Mouse (Mus musculus) C2C12 (cell line): ENCODE results near the gene 1110004F10Rik. TPM values are rescaled to one million over a fixed set of nuclear protein-coding genes. Genes with fewer than 3 reads are reported as not detected.

Experiments used
- H3K27me3 ChIP-seq: one replicate; pipeline ENCODE4 v1.6.1; 2011; ENCODE audit not compliant: control insufficient read depth, insufficient read depth, insufficient read length
- H3K36me3 ChIP-seq: one replicate; pipeline ENCODE4 v1.6.1; 2011; ENCODE audit not compliant: control insufficient read depth, insufficient read depth
- H3K4me3 ChIP-seq: one replicate; pipeline ENCODE4 v1.5.1; 2011; ENCODE audit warnings: mild to moderate bottlenecking, control low read depth; ENCODE audit not compliant: poor library complexity, insufficient read depth, severe bottlenecking
- H3K79me2 ChIP-seq: one replicate; pipeline ENCODE4 v1.6.1; 2011; ENCODE audit not compliant: control insufficient read depth, insufficient read depth
- H3K79me3 ChIP-seq: one replicate; pipeline ENCODE4 v1.6.1; 2011; ENCODE audit warnings: low read depth, control low read depth
- H3ac ChIP-seq: one replicate; pipeline ENCODE3; 2011; ENCODE audit warnings: low read depth; ENCODE audit not compliant: control insufficient read depth, insufficient read length
- CEBPB ChIP-seq: IDR thresholded peaks from one replicate; pipeline ENCODE4 v1.6.1; 2011; ENCODE audit warnings: low read depth, mild to moderate bottlenecking, control low read depth, moderate library complexity
- CTCF ChIP-seq: IDR thresholded peaks from one replicate; pipeline ENCODE4 v1.5.1; 2011; ENCODE audit not compliant: control insufficient read depth, insufficient read depth, insufficient read length
- FOSL1 ChIP-seq: IDR thresholded peaks from one replicate; pipeline ENCODE4 v1.8.0; 2011; ENCODE audit warnings: mild to moderate bottlenecking, low read length; ENCODE audit not compliant: poor library complexity, insufficient read depth, severe bottlenecking
- MAX ChIP-seq: IDR thresholded peaks from one replicate; pipeline ENCODE4 v1.6.1; 2011; ENCODE audit warnings: mild to moderate bottlenecking, control low read depth
- MYOD1 ChIP-seq: IDR thresholded peaks from one replicate; pipeline ENCODE4 v1.6.1; 2011; ENCODE audit warnings: low read depth; ENCODE audit not compliant: control insufficient read depth, insufficient read length
- MYOG ChIP-seq: IDR thresholded peaks from one replicate; pipeline ENCODE4 v1.6.1; 2011; ENCODE audit not compliant: control insufficient read depth, insufficient read length; ENCODE audit errors: extremely low read depth
- USF1 ChIP-seq: IDR thresholded peaks from one replicate; pipeline ENCODE4 v1.6.1; 2011; ENCODE audit warnings: low read depth, mild to moderate bottlenecking, control low read depth, moderate library complexity
- polyA plus RNA-seq: library from polyadenylated mRNA; unstranded; fragments of >200 nt; fragmentation: generic; extraction: Trizol; gene quantifications from one replicate; pipeline ENCODE4 v1.2.1, GENCODE M21; 2012; ENCODE audit warnings: missing spikeins

1110004F10Rik gene
- polyA plus RNA-seq, 1 experiment = 97.2 TPM

DNA sequence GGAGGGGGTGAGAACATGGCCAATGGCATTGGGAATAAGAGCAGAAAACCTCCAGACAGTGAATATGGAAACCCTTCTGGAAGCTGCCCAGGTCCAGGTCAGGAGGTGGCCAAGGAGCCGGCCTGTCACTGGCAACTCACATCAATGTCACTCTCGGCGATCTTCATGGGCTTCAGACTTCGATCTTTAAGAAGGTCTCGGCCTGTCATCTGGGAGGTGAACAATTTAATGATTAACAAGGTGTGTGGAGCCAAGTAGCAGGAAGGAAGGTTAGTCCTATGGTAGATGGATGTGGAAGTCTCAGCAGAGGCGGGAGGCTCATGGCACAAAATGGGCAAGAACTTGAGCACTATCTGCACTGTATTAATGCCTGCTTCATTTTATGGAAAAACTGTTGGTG is 105.8 kb downstream of the 1110004F10Rik start:
- Histone ChIP-seq H3K36me3 (no peaks in the 10 kb centered on the region), H3K27me3 (peaks cover 8% of the 10 kb centered on the region), H3ac (no peak overlapping the region), H3K79me2 (no peaks in the 10 kb centered on the region), H3K79me3 (no peaks in the 10 kb centered on the region), H3K4me3 (no peak overlapping the region)
- TF ChIP-seq MYOG (no peak), USF1 (no peak), CTCF (no peak), MAX (no peak), CEBPB (no peak), FOSL1 (no peak), MYOD1 (no peak)

DNA sequence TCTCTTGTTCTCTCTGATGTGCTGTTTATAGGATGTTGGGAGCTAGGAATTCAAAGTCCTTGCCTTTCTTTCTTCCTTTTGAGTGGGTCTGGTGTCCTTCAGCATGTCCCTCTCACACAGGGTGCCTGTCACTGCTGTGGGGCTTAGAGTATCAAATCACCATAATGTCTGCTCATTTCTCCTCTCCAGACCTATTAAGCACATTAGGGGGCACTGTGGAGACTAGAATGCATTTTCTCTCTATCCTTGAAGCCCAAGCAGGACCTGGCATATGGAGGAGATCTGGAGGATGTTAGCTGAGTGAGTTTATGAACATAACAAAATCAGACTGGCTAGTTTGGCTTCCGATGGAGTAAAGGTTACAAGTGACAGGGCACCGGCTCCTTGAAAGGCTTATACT is 107.9 kb downstream of the 1110004F10Rik start:
- H3K27me3 ChIP-seq = peaks cover 3% of the 10 kb centered on the region
- no peak overlapping the region for H3K4me3 ChIP-seq
- H3ac ChIP-seq = no peak overlapping the region
- TF ChIP-seq MYOD1 (no peak), MYOG (no peak), MAX (no peak), USF1 (no peak), CTCF (no peak), FOSL1 (no peak), CEBPB (no peak)
- no peaks in the 10 kb centered on the region for H3K36me3 ChIP-seq
- no peaks in the 10 kb centered on the region for H3K79me3 ChIP-seq
- no peaks in the 10 kb centered on the region for H3K79me2 ChIP-seq

DNA sequence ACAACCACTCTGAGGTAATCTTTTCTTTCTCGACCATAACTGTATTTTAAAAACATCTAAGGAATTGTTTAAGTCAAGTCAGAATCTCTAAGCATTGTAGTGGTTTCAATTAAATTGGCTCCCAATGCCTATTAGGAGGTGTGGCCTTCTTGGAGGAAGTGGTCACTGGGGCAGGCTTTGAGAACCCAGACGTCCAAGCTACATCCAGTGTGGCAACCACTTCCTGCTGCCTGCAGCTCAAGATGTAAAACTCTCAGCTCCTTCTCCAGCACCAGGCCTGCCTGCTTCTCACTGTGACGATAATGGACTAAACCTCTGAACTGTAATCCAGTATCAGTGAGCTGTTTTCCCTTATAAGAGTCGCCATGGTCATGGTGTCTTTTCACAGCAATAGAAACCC is 110.4 kb downstream of the 1110004F10Rik start:
- Histone ChIP-seq H3ac (no peak overlapping the region), H3K79me3 (no peaks in the 10 kb centered on the region), H3K79me2 (no peaks in the 10 kb centered on the region), H3K36me3 (no peaks in the 10 kb centered on the region), H3K4me3 (no peak overlapping the region), H3K27me3 (peaks cover 9% of the 10 kb centered on the region)
- TF ChIP-seq MYOG (no peak), CEBPB (no peak), MAX (no peak), CTCF (no peak), FOSL1 (no peak), USF1 (no peak), MYOD1 (no peak)

DNA sequence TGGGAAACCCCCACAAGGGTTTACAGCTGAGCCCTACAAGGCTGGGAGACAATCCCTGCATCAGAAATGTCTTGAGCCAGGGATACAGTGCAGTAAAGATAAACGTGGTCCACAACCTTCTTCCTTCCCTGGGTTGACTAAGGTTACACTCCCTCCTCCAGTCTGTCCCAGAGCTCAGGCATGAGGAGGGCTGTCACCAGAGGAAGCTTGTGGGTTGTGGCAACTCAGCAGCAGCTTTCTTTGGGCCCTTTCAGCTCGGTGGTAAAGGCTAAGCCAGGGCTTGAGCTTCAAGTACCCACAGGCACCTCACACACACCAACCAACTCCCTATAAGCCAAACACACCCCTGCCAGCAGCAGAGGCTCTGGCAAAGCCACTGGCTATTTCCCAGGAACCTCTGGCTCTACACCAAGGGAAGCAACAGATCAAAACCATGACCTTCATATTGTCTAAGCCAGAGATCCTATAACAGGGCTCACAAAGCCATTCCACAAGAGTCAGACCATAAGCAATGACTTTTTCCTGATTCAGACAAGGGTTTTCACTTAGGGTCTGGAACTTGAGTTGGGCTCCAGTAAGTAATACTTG is 114.7 kb downstream of the 1110004F10Rik start:
- no peaks in the 10 kb centered on the region for H3K79me2 ChIP-seq
- H3K27me3 ChIP-seq = peaks cover 31% of the 10 kb centered on the region
- H3ac ChIP-seq = no peak overlapping the region
- no peak overlapping the region for H3K4me3 ChIP-seq
- no peak for TF ChIP-seq MYOG
- no peak for TF ChIP-seq FOSL1
- TF ChIP-seq CTCF = no peak
- no peak for TF ChIP-seq MAX
- no peak for TF ChIP-seq MYOD1
- no peak for TF ChIP-seq USF1
- no peak for TF ChIP-seq CEBPB
- H3K36me3 ChIP-seq = no peaks in the 10 kb centered on the region
- no peaks in the 10 kb centered on the region for H3K79me3 ChIP-seq

Other genes starting within 250 kb of the 1110004F10Rik start
- 0.08 TPM for gene Sox6, start 601 bp upstream of the 1110004F10Rik start, polyA plus RNA-seq
- gene Gm4353, start 45.2 kb downstream of the 1110004F10Rik start, polyA plus RNA-seq = 18.4 TPM